Mouse (Mus musculus): ENCODE measurements around the gene Rrp12.

DNA sequence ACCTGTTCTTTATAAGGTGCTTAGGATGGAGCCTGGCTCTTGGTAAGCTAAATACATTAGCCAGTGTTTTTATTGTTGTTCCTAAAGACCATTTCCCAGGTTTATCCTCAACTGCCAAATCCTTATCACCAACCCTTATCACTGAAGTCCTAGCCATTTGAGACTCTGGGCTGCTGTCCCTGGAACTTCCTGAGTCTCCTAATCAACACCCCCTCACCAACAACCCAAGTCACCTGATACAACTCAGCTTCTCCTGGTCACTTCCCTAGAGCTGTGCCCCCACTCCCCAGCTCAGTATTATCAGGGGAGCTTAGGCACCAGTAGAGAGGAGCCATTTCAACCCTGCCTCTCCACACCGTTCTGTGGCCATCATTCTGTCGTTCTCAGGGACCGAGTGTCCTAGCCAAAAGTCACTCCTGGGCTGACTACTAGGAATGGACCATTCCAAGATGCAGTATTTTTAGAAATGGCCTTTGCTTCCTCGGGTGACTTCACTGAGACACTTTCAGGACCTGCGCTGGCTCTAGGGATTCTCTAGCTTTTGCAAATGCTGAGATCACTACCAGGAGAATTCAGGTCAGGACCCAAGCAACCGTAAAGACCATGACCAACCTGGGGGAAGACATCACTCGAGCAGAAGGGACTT, 54.7 kb downstream of the Rrp12 start:
- TF ChIP-seq POLR2A (IDR thresholded peaks at IDR 0.05; ENCODE audit: borderline replicate concordance, low read depth, low read length) (no peak), CTCF (IDR thresholded peaks at IDR 0.05; ENCODE audit: low read depth, low read length) (no peak)
